Mouse (Mus musculus) right cerebral cortex, postnatal 36 days (tissue): Measurements from ENCODE around the gene Capn9.

Source experiments
- DNase-seq, 2 experiments: peaks; one replicate each; pipeline ENCODE4 v3.0.0; 2022; ENCODE audit warnings: low spot score in 2 of 2, mixed read lengths in 1 of 2

The Capn9 gene

GRCm38 (mm10) chr8:124571732-124572429 lies 4.0 kb upstream of the Capn9 start:
- DNase-seq, result no peak

GRCm38 (mm10) chr8:124572430-124572775 lies 3.5 kb upstream of the Capn9 start:
- DNase-seq, result no peak

GRCm38 (mm10) chr8:124573552-124574340 lies 2.2 kb upstream of the Capn9 start:
- DNase-seq, result peak; percentile 80 to 86

GRCm38 (mm10) chr8:124576751-124577150 lies 840 bp downstream of the Capn9 start:
- DNase-seq, result no peak

- DNase-seq, result no peak
These were observed 10.0 kb downstream of the Capn9 start for GRCm38 (mm10) chr8:124585718-124586425.

- no peak for DNase-seq
These were observed 10.6 kb downstream of the Capn9 start for GRCm38 (mm10) chr8:124586556-124586955.

- no peak for DNase-seq
These were observed 13.5 kb downstream of the Capn9 start for GRCm38 (mm10) chr8:124589393-124589792.

GRCm38 (mm10) chr8:124604066-124604465 lies 28.2 kb downstream of the Capn9 start:
- DNase-seq, result no peak

- DNase-seq, result no peak
These were observed 32.5 kb downstream of the Capn9 start for GRCm38 (mm10) chr8:124608239-124608971.

GRCm38 (mm10) chr8:124608972-124609353 lies 33.1 kb downstream of the Capn9 start:
- no peak for DNase-seq

GRCm38 (mm10) chr8:124614325-124614724 lies 38.4 kb downstream of the Capn9 start:
- DNase-seq, result no peak

GRCm38 (mm10) chr8:124617266-124617869 lies 41.5 kb downstream of the Capn9 start:
- DNase-seq, result peak; percentile 66 to 71

GRCm38 (mm10) chr8:124618252-124618651 lies 42.3 kb downstream of the Capn9 start:
- DNase-seq, result no peak

GRCm38 (mm10) chr8:124621255-124621654 lies 45.3 kb downstream of the Capn9 start:
- peak; percentile 55 to 65 for DNase-seq

- DNase-seq, result no peak
These were observed 50.3 kb downstream of the Capn9 start for GRCm38 (mm10) chr8:124626251-124626650.

- DNase-seq, result no peak
These were observed 54.6 kb downstream of the Capn9 start for GRCm38 (mm10) chr8:124630489-124630888.

- no peak for DNase-seq
These were observed 55.0 kb downstream of the Capn9 start for GRCm38 (mm10) chr8:124630891-124631290.

- DNase-seq, result no peak
These were observed 56.1 kb downstream of the Capn9 start for GRCm38 (mm10) chr8:124631966-124632365.

GRCm38 (mm10) chr8:124633001-124633703 lies 57.2 kb downstream of the Capn9 start:
- peak in 1 of 2 experiments; percentile 43 for DNase-seq

- DNase-seq, result no peak
These were observed 58.7 kb downstream of the Capn9 start for GRCm38 (mm10) chr8:124634411-124635246.
